Mouse (Mus musculus) kidney, postnatal 36 days (tissue): ENCODE data around the gene Tnfsf10.

Experiments used
- DNase-seq, 2 experiments: peaks; one replicate each; pipeline ENCODE4 v3.0.0; 2021 to 2022; ENCODE audit warnings: mixed read lengths in 2 of 2

The Tnfsf10 gene

GRCm38 (mm10) chr3:27316559-27317287 is at the start of gene Tnfsf10:
Tnfsf10 (plus strand) TSS chr3:27317028.
- peak; percentile 73 to 74 for DNase-seq

- DNase-seq: peak; percentile 63 to 75
Measured at GRCm38 (mm10) chr3:27267327-27267726, 49.5 kb upstream of the Tnfsf10 start.

- no peak for DNase-seq
Measured at GRCm38 (mm10) chr3:27267887-27268286, 48.9 kb upstream of the Tnfsf10 start.

GRCm38 (mm10) chr3:27269151-27269550 is 47.7 kb upstream of the Tnfsf10 start:
- DNase-seq: no peak

- peak; percentile 85 to 93 for DNase-seq
Measured at GRCm38 (mm10) chr3:27270160-27270962, 46.5 kb upstream of the Tnfsf10 start.

- DNase-seq: peak; percentile 48 to 78
Measured at GRCm38 (mm10) chr3:27272926-27273745, 43.7 kb upstream of the Tnfsf10 start.

GRCm38 (mm10) chr3:27279286-27279925 is 37.4 kb upstream of the Tnfsf10 start:
- peak; percentile 75 to 80 for DNase-seq

- DNase-seq: peak; percentile 89 to 92
Measured at GRCm38 (mm10) chr3:27280280-27280749, 36.5 kb upstream of the Tnfsf10 start.

GRCm38 (mm10) chr3:27283071-27283713 is 33.6 kb upstream of the Tnfsf10 start:
- DNase-seq: peak; percentile 81 to 84

GRCm38 (mm10) chr3:27283796-27284195 is 33.0 kb upstream of the Tnfsf10 start:
- peak; percentile 38 to 49 for DNase-seq

GRCm38 (mm10) chr3:27284227-27284626 is 32.6 kb upstream of the Tnfsf10 start:
- DNase-seq: peak in 1 of 2 experiments; percentile 68

- DNase-seq: peak; percentile 55 to 65
Measured at GRCm38 (mm10) chr3:27285072-27285471, 31.8 kb upstream of the Tnfsf10 start.

GRCm38 (mm10) chr3:27288301-27288700 is 28.5 kb upstream of the Tnfsf10 start:
- DNase-seq: no peak

- DNase-seq: peak; percentile 63 to 75
Measured at GRCm38 (mm10) chr3:27288909-27289308, 27.9 kb upstream of the Tnfsf10 start.

- DNase-seq: no peak
Measured at GRCm38 (mm10) chr3:27290285-27290684, 26.5 kb upstream of the Tnfsf10 start.

GRCm38 (mm10) chr3:27290945-27291344 is 25.9 kb upstream of the Tnfsf10 start:
- peak in 1 of 2 experiments; percentile 58 for DNase-seq

GRCm38 (mm10) chr3:27291411-27291810 is 25.4 kb upstream of the Tnfsf10 start:
- peak in 1 of 2 experiments; percentile 45 for DNase-seq

- DNase-seq: no peak
Measured at GRCm38 (mm10) chr3:27293645-27294385, 23.0 kb upstream of the Tnfsf10 start.

- DNase-seq: no peak
Measured at GRCm38 (mm10) chr3:27300451-27300850, 16.4 kb upstream of the Tnfsf10 start.

- no peak for DNase-seq
Measured at GRCm38 (mm10) chr3:27302339-27303022, 14.3 kb upstream of the Tnfsf10 start.
